Mouse (Mus musculus) thymus, adult 18-20 months (tissue): ENCODE data around the gene Eif4a1.
"Not testable (repeated sequence)": the region's sequence is repeated elsewhere in the genome, so short reads cannot be mapped to it uniquely, and the experiment has no call there.

Experiments
- DNase-seq, 2 experiments: peaks; one replicate each; pipeline ENCODE4 v3.0.0; 2022; ENCODE audit warnings: mixed read lengths in 2 of 2

The Eif4a1 gene

DNA sequence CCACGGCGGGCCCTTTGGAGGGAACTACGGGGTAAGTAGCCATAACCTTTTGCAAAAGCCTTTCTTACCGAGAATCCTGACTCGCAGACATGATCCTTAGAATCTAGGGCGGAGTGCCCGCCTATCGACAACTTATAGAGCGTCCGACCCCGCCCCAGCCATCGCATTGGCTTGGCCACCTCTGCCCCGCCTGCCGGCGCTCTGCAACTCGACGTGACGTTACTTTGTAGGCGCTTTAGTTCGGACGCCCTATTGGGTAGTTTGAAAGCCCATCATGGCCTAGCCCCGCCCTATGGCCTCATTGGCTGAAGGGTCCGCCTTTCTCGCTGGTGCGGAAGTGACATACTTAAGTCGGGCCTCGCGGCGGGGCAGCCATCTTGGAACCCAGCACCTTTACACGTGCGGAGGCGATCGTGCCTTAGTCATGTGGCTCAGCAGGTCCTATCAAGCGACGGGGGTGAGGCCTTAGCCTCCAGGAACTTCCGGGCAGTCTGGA is at the start of gene Eif4a1:
TSS of gene Eif4a1 (minus strand) at position 213 of the 496 bp plus-strand sequence.
- peak; percentile 100 for DNase-seq

DNA sequence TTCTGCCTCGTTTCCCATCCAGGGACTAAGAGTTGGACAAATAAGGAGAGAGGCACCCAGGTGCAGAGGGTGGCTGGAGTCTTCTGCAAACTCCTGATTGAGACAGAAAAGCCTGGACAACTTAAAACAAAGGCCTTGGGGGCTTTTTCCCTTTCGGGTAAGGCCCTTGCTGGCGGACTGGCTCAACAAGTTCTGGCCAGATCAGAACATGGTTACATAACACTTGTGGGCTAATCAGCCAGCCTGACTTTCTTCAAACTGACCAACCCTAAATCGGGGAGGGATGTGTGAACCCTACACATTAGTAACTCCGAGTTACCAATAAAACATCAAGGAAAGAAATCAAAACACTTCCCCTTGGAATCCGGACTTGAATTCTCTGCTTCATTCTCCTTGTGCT is 48.6 kb upstream of the Eif4a1 start:
- DNase-seq, result no peak

DNA sequence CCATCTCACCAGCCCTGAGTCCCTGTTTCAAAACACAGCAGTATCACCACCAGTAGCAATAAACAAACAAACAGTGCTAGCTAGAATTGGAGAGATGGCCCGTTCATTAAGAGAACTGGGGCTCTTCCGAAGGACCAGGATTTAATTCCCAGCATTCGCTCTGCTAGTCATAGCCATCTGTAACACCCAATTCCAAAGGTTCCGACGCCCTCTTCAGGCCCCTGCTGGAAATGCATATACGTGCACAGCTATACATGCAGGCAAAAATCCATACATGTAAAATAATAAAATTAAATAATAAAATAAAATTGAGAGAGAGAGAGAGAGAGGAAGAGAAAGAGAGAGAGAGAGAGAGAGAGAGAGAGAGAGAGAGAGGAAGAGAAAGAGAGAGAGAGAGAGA is 47.2 kb upstream of the Eif4a1 start:
- no peak for DNase-seq

DNA sequence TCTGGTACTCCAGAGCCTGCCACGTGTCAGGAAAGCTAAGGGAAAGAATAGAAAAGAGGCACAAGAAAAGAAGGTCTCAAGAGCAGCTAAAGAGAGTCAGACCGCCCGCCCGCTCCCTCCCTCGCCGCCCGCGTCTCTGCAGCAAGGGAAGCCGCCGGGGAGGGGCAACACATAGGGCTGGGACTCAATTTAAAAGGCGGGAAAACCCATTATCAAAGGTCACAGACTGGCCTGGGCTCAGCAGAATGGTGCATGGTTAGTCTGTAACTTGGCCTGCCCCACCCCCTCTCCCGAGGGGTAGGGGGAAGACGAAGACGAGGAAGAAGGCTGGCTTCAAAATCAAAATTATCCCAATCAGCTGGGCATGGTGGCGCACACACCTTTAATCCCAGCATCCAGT is 46.4 kb upstream of the Eif4a1 start:
- DNase-seq, result no peak

DNA sequence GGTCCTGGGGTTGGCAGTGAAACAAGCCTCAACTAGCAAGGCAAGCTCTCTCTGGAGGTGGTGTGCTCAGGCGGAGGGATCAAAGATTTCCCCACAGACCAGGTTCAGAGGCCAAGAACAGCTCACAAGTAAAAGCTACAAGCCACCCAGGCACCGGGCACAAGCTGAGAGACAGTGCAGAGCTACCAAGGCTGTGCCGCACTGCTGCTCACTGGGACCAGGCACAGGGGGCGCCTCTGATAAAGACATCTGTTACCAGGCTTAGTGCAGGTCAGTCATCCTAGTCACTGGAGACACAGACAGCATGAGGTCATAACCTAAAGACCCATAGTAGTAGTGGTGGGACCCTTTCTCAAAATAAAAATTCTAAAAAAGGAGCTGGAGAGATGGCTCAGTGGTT is 44.7 kb upstream of the Eif4a1 start:
- no peak for DNase-seq

DNA sequence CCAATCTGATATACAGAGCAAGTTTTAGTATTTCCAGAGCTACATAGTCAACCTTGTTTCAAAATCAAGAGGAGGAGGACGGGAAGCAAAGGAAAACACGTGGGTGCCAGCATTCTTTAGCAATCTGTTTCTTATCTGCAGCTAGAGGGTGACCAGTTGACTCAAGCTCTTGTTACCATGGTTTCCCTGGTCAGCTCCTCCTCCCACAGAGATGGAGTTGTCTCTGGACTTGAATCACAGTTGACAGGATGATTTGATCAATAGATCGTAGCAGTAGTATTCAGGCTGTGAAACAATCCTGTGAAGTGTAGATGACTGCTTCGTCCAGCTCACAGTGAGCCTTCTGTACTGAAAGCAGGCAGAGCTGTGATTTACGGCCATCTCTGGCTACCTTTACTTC is 43.7 kb upstream of the Eif4a1 start:
- no peak for DNase-seq

DNA sequence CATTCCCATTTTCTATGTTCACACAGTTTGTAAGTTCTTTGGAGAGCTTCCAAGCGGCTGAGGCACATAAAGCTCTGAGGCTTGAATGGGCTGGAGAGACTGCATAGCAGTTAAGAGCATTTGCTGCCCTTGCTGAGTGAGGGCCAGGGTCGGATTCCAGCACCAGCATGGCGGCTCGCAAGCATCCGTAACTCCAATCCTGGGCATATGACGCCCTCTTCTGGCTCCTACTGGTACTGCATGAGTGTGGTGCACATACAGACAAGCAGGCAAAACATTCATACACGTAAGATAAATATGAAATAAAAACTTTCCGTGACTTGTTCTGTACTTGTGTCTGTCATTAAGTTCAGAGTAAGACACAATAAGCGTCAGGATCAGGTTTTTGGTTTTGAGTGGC is 43.3 kb upstream of the Eif4a1 start:
- DNase-seq, result no peak

DNA sequence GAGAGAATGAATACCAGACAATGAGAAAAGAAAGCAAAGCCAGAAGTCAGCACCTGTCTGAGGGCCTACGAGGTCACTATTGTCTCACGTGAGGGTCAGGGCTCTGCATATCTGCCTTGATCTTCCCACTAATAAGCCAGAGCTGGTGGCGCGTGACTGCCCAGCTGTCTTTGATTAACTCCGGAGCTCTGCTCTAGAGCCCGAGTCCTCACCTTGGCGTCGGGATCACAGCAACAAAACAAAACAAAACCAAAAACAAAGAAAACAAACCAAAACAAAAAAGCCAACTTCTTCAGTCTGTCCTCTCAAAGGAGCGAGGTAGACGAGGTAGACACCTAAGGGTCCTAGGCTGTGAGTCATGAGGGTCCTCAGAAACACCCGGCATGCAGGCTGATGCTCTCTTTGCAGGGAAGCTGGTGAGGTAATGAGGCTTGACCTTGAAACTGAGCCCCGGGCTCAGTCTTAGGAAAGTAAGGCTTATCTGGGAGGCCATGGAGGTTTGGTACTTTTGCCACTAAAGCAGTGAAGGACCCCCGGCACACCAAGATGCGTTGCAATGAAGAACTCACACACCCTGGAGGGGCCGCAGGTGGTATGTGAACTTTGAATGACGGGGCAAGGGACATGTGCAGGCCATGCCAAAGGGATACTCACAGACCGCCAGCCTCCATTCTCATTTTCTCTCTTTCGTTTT is 42.6 kb upstream of the Eif4a1 start:
- no peak for DNase-seq

DNA sequence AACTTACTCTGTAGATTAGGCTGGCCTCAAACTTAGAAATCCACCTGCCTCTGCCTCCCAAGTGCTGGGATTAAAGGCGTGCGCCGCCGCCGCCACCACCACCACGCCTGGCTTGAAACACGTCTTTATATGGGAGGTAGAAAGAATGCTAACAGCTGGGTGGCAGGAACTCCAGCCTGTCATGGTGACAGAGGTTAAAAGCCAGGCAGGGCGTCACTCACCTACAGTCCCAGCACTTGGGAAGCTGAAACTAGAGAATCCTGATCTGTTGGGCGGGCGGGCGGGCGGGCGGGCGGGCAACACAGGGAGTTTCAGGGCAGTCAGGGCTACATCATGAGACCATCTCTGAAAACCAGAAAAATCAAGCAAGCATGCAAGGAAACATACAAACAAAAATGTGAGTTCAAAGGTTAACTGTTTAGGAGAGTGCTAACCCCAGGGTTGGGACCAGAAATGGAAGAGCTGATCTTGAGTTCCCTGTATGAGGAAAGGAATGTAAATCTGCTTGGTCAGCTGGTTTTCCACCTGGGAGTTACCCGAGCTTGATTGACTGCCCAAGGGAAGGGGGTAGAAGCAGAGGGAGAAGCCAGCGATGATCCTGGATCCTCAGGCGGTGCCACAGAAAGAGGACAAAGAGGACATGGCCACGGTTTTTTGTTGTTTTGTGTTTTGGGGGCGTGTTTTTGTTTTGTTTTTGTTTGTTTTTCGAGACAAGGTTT is 40.9 kb upstream of the Eif4a1 start:
- no peak for DNase-seq

DNA sequence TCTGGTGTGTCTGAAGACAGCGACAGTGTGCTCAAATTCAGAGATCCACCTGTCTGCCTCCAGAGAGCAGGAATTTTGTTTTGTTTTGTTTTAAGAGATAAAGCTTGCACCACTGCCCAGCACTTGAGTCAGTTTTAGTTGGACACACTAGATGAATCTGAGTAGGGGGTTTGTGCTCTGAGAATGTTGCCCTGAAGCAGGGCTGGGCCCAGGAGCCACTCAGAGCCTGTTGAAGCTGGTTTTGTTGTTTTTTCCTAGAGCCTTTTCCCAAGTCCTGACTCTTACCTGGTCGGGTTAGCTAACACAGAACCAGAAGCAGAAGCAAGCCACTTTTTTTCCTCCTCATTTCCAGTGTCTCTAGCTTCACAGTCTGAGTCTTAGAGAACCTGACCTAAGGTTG is 38.9 kb upstream of the Eif4a1 start:
- no peak for DNase-seq

DNA sequence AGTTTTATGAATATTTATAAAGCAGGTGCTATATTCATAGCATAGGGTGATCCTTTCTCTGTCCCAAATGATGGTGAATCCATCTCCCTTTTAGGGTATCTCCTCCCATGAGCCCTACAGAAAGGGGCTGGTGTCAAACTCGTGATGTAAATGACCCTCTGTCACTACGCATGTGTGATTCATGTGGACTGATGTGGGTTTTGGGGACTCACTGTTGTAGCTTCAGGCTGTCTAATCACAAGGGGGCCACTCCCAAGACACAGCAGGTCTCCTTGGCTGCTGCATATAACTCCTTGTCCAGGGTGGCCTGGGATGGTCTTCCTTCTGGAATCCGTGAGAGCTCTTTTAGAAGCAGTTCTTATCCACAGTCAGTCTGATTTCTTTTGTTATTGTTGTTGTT is 38.2 kb upstream of the Eif4a1 start:
- no peak for DNase-seq

DNA sequence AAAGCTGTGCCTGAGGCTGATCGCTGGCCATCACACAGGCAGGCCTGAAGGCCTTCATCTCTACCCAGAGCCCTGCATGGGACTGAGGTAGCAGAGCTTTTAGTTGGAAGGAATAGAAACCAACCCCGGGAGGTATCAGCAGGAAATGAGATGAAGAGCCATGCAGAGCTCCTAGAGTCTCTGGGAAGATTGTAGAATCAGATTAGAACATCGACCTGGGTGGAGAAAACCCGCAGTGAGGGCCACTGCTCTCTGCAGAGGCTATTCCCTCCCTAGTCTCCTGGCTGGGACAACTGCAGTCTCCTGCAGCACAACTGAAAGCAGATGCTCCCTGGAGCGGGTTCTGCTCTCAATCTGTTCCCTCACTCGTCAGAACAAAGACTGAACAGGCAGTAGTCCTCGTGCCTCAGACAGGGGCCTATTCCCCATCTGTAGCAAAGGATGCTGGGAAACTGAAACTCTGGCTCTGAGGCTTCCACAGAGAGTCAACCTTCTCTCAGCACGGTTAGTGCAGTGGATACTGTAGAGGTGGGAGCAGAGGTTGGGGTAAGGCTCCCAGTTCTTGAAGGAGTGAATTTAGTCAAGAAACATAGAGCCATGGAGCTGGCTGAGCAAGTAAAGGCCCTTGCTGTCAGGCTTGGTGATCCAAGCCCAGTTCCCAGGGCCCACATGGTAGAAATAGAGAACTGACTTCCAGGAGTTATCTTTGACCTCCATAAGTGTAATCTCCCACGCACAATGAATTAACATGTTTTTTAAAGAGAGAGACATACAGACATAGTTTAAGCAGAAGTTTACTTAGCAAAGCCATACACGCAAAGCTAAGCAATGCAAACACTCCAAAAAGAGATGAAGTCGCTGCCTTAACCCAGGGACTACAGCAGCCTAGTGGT is 37.6 kb upstream of the Eif4a1 start:
- DNase-seq, result no peak

DNA sequence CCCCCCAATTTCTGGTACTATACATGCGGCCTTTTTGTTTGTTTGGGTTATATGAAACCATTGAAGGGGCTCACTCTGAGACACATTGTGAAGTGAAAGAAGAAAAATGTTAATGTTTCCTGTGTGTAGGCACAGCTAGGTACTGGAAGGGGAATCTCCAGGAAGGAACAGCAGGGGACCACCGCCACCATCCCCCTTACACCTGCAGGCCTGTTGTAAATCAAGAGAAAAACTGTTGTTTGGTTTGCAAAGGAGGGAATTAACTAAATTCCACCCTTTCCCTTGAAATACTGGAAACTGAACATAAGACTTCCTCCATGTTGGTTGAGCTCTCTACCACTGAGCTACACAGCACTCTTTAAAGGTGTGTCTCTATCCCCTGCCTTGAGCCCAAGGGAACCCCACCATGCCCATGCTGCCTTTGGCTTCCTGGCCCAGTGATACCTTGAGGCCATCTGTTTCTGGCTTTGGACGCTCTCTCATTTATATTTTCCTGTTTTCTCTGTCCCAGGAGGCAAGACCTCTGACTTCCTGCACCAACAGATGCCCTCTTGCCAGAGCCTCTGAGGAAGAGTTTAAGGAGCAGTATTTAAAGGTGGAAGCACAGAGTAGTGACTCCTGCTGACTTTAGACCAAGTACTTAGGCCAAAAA is 36.5 kb upstream of the Eif4a1 start:
- no peak for DNase-seq

DNA sequence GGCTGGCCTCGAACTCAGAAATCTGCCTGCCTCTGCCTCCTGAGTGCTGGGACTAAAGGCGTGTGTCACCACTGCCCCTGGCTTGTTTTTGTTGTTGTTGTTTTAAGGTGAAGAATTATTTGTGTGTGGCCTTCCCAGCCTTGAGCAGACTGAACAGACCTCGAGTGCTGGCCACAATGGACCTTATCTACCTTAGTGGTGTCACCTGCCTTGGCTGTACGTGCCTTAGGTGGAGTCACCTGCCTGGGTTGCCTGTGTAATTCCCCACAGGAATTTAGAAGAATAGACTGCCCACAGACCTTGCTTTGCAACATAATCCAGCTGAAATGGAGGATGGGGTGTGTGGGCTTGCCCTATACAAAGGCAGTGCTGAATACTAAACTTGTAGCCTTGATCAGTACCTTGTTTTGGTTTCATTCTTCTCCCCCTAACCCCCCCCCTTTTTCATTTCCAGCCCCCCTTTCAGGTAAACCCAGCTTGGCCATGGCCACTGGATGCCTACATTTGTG is 35.7 kb upstream of the Eif4a1 start:
- no peak for DNase-seq

DNA sequence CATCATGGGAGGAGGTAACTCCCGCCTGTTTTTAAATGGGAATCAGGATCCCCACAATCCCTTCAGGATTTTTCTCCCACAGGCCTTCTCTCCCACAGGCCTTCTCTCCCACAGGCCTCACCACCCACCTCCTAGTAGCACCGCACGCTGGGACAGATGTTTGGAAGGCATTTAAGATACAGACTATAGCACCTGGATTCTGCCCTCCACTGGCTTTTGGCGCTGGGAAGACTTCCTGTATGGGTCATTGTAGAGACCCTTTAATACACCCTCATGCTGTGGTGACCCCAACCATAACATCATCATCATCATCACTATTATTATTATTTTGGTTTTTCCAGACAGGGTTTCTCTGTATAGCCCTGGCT is 35.2 kb upstream of the Eif4a1 start:
- DNase-seq, result no peak

DNA sequence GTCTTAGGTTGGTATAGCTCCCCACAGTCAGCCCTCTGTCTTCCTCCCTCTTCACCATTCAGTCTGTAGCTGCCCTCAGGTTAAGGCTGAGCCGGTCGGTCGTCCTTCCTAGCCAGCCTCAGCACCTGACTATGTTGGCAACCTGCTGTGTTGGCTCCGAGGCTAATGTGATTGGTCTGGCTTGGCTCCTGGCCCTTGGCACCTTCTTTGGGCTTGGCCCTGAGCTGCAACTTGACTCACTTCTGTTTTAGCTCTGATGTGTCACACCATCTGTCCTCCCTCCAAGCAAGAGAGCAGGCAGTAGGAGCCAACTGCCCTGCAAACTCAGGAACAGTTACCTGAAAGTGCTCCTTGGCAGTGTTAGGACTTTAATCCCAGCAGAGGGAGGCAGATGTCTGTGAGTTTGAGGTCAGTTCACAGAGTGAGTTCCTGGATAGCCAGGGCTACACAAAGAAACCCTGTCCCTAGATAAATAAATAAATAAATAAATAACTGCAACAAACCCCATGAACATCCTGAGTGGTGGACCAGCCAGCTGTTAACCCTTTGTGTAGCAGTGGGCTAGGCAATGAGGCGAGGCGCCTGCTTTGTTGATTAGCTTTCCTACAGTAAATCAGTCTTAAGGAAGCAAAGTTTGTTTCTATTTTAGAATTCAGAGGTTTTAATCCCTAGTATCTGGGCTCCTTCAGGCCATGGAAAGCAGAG is 34.7 kb upstream of the Eif4a1 start:
- DNase-seq, result no peak

DNA sequence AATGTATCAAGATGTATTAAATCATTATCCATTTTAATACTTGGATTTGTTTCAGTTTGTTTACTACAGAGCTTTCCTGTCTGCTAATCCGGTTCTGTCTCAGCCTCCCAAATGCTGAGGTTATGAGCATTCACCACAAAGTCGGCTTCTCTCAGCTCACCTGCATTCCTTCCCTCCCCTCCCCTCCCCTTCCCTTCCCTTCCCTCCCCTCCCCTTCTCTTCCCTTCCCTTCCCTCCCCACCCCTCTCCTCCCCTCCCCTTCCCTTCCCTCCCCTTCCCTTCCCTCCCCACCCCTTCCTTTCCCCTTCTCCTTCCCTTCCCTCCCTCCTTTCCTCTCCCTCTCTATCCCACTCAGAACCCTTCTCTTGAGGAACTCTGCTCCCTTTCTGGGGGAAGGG is 32.4 kb upstream of the Eif4a1 start:
- DNase-seq, result no peak

DNA sequence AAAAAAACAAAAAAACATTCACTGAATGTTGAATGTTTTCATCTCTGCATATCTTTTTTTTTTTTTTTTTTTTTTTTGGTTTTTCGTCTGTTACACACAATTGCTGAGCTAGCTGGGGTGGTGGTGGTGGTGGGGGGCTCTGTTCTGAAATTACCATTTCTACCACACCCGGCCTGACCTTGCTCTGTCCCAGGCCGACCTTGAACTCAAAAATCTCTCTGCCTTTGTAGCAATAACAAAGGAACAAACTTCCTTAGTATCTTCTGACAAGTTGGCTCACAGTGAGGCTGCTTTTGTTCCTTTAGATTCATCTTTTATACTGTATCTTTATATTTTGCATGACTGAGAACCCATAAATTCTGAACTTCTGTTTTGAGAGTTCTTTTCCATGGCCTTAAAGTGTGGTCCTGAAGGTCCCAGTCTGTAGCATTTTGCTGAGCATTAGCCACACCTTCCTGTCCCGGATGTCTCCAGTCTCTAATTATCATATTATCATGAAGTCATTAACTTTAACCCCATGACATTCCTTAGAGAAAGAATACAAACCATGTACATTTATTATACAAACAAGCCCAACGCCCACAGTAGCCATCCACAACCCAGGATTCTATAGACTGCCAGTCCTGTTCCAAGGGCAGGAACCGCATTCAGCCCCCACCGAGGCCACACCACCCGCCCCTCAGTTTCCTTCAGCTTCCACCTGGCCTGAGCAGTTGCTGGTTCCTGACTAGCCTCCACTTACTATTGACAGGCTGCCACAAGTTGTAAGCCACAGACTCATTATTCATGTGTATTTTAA is 31.8 kb upstream of the Eif4a1 start:
- no peak for DNase-seq

DNA sequence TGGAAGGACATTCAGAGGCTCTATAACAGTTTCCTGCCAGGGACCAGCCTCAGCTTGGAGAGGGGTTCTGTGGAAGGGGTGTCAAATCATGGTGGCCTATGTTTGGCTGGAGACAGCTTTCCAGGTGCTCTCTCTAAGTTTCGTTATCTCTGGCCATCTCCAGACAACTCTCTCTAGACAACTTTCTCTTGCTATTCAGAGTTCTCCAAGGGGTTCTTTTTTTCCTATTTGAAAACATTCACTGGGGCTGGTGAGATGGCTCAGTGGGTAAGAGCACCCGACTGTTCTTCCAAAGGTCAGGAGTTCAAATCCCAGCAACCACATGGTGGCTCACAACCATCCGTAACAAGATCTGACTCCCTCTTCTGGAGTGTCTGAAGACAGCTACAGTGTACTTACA is 31.2 kb upstream of the Eif4a1 start:
- not testable (repeated sequence) for DNase-seq

DNA sequence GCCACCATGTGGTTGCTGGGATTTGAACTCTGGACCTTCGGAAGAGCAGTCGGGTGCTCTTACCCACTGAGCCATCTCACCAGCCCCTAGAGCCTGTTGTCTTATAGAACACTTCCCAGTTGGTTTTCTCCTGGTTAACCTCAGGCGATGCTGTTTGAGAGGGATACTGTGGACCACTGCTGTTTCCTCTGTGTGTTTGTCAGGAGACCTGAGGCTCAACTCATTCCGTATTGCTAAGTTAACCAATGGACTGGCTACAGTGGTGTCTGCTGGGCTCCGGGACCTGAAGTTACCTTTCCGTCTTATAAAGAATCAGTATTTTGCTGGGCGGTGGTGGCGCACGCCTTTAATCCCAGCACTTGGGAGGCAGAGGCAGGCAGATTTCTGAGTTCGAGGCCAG is 30.7 kb upstream of the Eif4a1 start:
- DNase-seq, result not testable (repeated sequence)

DNA sequence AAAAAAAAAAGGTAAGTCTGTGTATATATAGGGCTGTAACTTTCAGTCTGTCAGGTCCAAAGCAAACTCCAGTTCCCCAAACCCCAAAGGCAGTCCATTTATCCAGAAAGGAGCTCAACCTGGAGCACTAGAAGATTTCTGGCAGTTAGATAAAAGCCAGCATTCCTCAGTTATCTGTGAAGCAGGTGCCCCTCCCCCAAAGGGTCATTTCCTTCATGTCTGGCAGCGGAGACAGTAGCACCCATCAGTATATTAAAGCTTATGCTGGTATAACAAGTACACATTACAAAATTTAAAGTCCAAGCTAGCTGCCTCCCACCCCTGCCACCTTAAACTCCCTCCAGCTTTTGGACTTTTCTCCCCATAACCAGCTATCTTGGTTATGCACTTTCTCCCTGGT is 27.4 kb upstream of the Eif4a1 start:
- no peak for DNase-seq
